Comparison of ENCODE assay signal across 10 mouse cellular contexts in genomic region chr2:132017611-132018010, GRCm38 (mm10). TPM values are rescaled to one million over a fixed set of nuclear protein-coding genes. Genes with fewer than 3 reads are reported as not detected.
A peak's percentile ranks its signal among the peaks of the same experiment; 100 is the strongest.
DNase-seq lines count a peak whose midpoint lies in the region; ATAC-seq lines count a peak whose summit lies in the region.
"Had no signal": no experiment of that assay in that cellular context is flagged by ENCODE, and none has a peak within 500 bp of the region (broad histone marks: within the 10 kb centered on the region; RNA-seq: fewer than 3 reads in every experiment).

No protein-coding gene starts in this region.

- peak; percentile 17 to 49 for DNase-seq in adrenal gland, postnatal 36 days
- no peak for DNase-seq in adrenal gland, postnatal 25 days
- DNase-seq in ovary, adult 18-20 months (ENCODE audit: low spot score), result peak; percentile 31
- DNase-seq in ovary, postnatal 10 days (ENCODE audit: low spot score), result no peak
- DNase-seq in retina, embryonic 14.5 days (ENCODE audit: low spot score), result peak; percentile 40
- no peak for DNase-seq in cerebellum, adult 8-10 months

- 26% methylated on average over 7 of the region's 7 CpGs for WGBS in heart, embryonic 15.5 days

- no peaks in the 10 kb centered on the region for H3K36me3 ChIP-seq in heart, embryonic 15.5 days
- H3K36me3 ChIP-seq: embryonic facial prominence, embryonic 13.5 days had no signal

- H3K4me3 ChIP-seq in heart, embryonic 15.5 days, result no peak overlapping the region
- H3K4me3 ChIP-seq: embryonic facial prominence, embryonic 13.5 days; neural tube, embryonic 13.5 days had no signal

- ATAC-seq in heart, embryonic 15.5 days (replicated peaks; ENCODE audit: insufficient number of reproducible peaks, insufficient read depth, low FRiP score, low read depth), result no peak
- no peak for ATAC-seq in monocyte, adult 5-6 weeks (replicated peaks; ENCODE audit: insufficient number of reproducible peaks, low FRiP score, low TSS enrichment, poor library complexity, severe bottlenecking)

- no peaks in the 10 kb centered on the region for H3K9me3 ChIP-seq in heart, embryonic 15.5 days (replicated peaks)
- H3K9me3 ChIP-seq: embryonic facial prominence, embryonic 13.5 days; neural tube, embryonic 13.5 days had no signal

- H3K4me2 ChIP-seq in heart, embryonic 15.5 days, result no peak overlapping the region
- H3K4me2 ChIP-seq: embryonic facial prominence, embryonic 13.5 days; neural tube, embryonic 13.5 days had no signal

- no peak overlapping the region for H3K9ac ChIP-seq in heart, embryonic 15.5 days
- H3K9ac ChIP-seq: embryonic facial prominence, embryonic 13.5 days; neural tube, embryonic 13.5 days had no signal

- no peaks in the 10 kb centered on the region for H3K27me3 ChIP-seq in heart, embryonic 15.5 days
- H3K27me3 ChIP-seq: embryonic facial prominence, embryonic 13.5 days; neural tube, embryonic 13.5 days had no signal

- peaks cover 39% of the 10 kb centered on the region for H3K4me1 ChIP-seq in heart, embryonic 15.5 days (replicated peaks)

- H3K27ac ChIP-seq in heart, embryonic 15.5 days, result 0 out of 2 replicates have a peak overlapping the region, but pooled peaks have one; percentile 9
- H3K27ac ChIP-seq: embryonic facial prominence, embryonic 13.5 days; neural tube, embryonic 13.5 days had no signal

RNA-seq across cellular contexts. Expression of gene Rassf2, which starts 12.4 kb away (rescaled TPM):
- 10 to 100 TPM in 1 of 2 experiments, 1 to 10 TPM in 1; 7.4 to 12.7 TPM for total RNA-seq in adrenal gland, postnatal 36 days (2021)
- 4.8 and 5.6 TPM in 2 replicates for total RNA-seq in adrenal gland, postnatal 25 days (2021)
- polyA plus RNA-seq in heart, embryonic 15.5 days (2015; fragmentation: Nextera tagmentation; extraction: Ambion mirVana), result 9.2 and 13.9 TPM in 2 replicates
- 33.5 to 63.6 TPM (median 45.1 TPM) in 3 replicates for total RNA-seq in monocyte, adult 5-6 weeks (2017)

Comparison
In these comparisons a context has a peak if more than half of its experiments do, and no peak if none do; other contexts are left out.
1. DNase-seq: peak in adrenal gland, postnatal 36 days (2 of 2), ovary, adult 18-20 months (single experiment) and retina, embryonic 14.5 days (single experiment); none in adrenal gland, postnatal 25 days (single experiment), ovary, postnatal 10 days (single experiment) and cerebellum, adult 8-10 months (single experiment).